Mouse (Mus musculus) v-Abl transformed pro-B cells (cell line): ENCODE measurements around the gene Pcp4l1.

ENCODE experiments used
- in situ Hi-C, 2 experiments: fragments of 400-800 bp; cut with MboI; formaldehyde crosslinking; loops; one replicate each; pipeline ENCODE4 v1.15.1; 2025; ENCODE audit not compliant: unreplicated experiment in 2 of 2

The Pcp4l1 gene

GRCm38 (mm10) chr1:171223796-171224195 is 27.7 kb upstream of the Pcp4l1 start:
- in situ Hi-C loops = loop anchor here (5.0 to 10.0 kb wide), 5 partner anchors 56 to 329 kb away; no protein-coding TSS in a partner anchor

GRCm38 (mm10) chr1:171223168-171223567 is 27.1 kb upstream of the Pcp4l1 start:
- in situ Hi-C loops = loop anchor here (5.0 to 10.0 kb wide), 5 partner anchors 56 to 328 kb away; no protein-coding TSS in a partner anchor

- in situ Hi-C loops = loop anchor here (5.0 to 10.0 kb wide), 5 partner anchors 55 to 328 kb away; no protein-coding TSS in a partner anchor
These were observed 26.4 kb upstream of the Pcp4l1 start, which contains the start of gene Tomm40l for GRCm38 (mm10) chr1:171222238-171223155. Gene Tomm40l, minus strand, starts transcription at chr1:171222514.

- in situ Hi-C loops = loop anchor here (5.0 to 10.0 kb wide), 5 partner anchors 54 to 327 kb away; no protein-coding TSS in a partner anchor
These were observed 25.5 kb upstream of the Pcp4l1 start for GRCm38 (mm10) chr1:171221281-171222193.

- in situ Hi-C loops = loop anchor here (5.0 to 10.0 kb wide), 5 partner anchors 54 to 326 kb away; no protein-coding TSS in a partner anchor
These were observed 24.8 kb upstream of the Pcp4l1 start for GRCm38 (mm10) chr1:171220871-171221270.

GRCm38 (mm10) chr1:171216241-171216955 is 20.3 kb upstream of the Pcp4l1 start:
- in situ Hi-C loops = no loop called here

GRCm38 (mm10) chr1:171213801-171214496 is 17.9 kb upstream of the Pcp4l1 start, which contains the start of gene Nr1i3:
Gene Nr1i3, plus strand, starts transcription at chr1:171213970.
- in situ Hi-C loops = no loop called here

- in situ Hi-C loops = no loop called here
These were observed 16.8 kb upstream of the Pcp4l1 start for GRCm38 (mm10) chr1:171212854-171213253.

- in situ Hi-C loops = no loop called here
These were observed 13.3 kb upstream of the Pcp4l1 start for GRCm38 (mm10) chr1:171209409-171209808.

GRCm38 (mm10) chr1:171205704-171206493 is 9.8 kb upstream of the Pcp4l1 start:
- in situ Hi-C loops = no loop called here

GRCm38 (mm10) chr1:171204249-171204644 is 8.2 kb upstream of the Pcp4l1 start:
- in situ Hi-C loops = no loop called here

GRCm38 (mm10) chr1:171203471-171204248 is 7.6 kb upstream of the Pcp4l1 start:
- in situ Hi-C loops = no loop called here

GRCm38 (mm10) chr1:171200769-171201168 is 4.7 kb upstream of the Pcp4l1 start:
- in situ Hi-C loops = no loop called here

GRCm38 (mm10) chr1:171199532-171199931 is 3.5 kb upstream of the Pcp4l1 start:
- in situ Hi-C loops = no loop called here

GRCm38 (mm10) chr1:171195046-171195822 is 834 bp downstream of the Pcp4l1 start:
- in situ Hi-C loops = no loop called here

GRCm38 (mm10) chr1:171193911-171194830 is 1.9 kb downstream of the Pcp4l1 start:
- in situ Hi-C loops = no loop called here
